Mouse (Mus musculus): ENCODE data around the gene Cntnap2. TPM values are rescaled to one million over a fixed set of nuclear protein-coding genes. Genes with fewer than 3 reads are reported as not detected.

Gene Cntnap2
- polyA plus RNA-seq, 1 experiment from 2014 or later, result 22.2 TPM

- H3K36me3 ChIP-seq, result no peaks in the 10 kb centered on the region
- no peaks in the 10 kb centered on the region for H3K4me1 ChIP-seq (replicated peaks)
- H3K27me3 ChIP-seq (ENCODE audit: insufficient read depth, poor library complexity, severe bottlenecking), result no peaks in the 10 kb centered on the region
- H3K4me3 ChIP-seq, result no peak overlapping the region
- WGBS, result 90% methylated on average over 3 of the region's 3 CpGs
- no peaks in the 10 kb centered on the region for H3K9me3 ChIP-seq
- H3K27ac ChIP-seq, result no peak overlapping the region
- DNase-seq (ENCODE audit: low spot score), result no peak
These were observed 1646.8 kb downstream of the Cntnap2 start for GRCm38 (mm10) chr6:46705926-46706325.

- WGBS, result 77% methylated on average over 2 of the region's 2 CpGs
- Histone ChIP-seq H3K27ac (no peak overlapping the region), H3K9me3 (no peaks in the 10 kb centered on the region), H3K4me1 (replicated peaks) (no peaks in the 10 kb centered on the region), H3K36me3 (no peaks in the 10 kb centered on the region), H3K27me3 (ENCODE audit: insufficient read depth, poor library complexity, severe bottlenecking) (no peaks in the 10 kb centered on the region), H3K4me3 (no peak overlapping the region)
- DNase-seq (ENCODE audit: low spot score), result no peak
These were observed 1657.4 kb downstream of the Cntnap2 start for GRCm38 (mm10) chr6:46716576-46716975.

- no peaks in the 10 kb centered on the region for H3K36me3 ChIP-seq
- no peaks in the 10 kb centered on the region for H3K9me3 ChIP-seq
- no peak overlapping the region for H3K4me3 ChIP-seq
- H3K4me1 ChIP-seq (replicated peaks), result no peaks in the 10 kb centered on the region
- H3K27ac ChIP-seq, result no peak overlapping the region
- H3K27me3 ChIP-seq (ENCODE audit: insufficient read depth, poor library complexity, severe bottlenecking), result no peaks in the 10 kb centered on the region
- no peak for DNase-seq (ENCODE audit: low spot score)
These were observed 1674.6 kb downstream of the Cntnap2 start for GRCm38 (mm10) chr6:46733794-46734193.

- H3K4me1 ChIP-seq (replicated peaks), result no peaks in the 10 kb centered on the region
- no peak overlapping the region for H3K4me3 ChIP-seq
- DNase-seq (ENCODE audit: low spot score), result no peak
- no peaks in the 10 kb centered on the region for H3K27me3 ChIP-seq (ENCODE audit: insufficient read depth, poor library complexity, severe bottlenecking)
- no peak overlapping the region for H3K27ac ChIP-seq
- no peaks in the 10 kb centered on the region for H3K9me3 ChIP-seq
- H3K36me3 ChIP-seq, result no peaks in the 10 kb centered on the region
These were observed 1689.3 kb downstream of the Cntnap2 start for GRCm38 (mm10) chr6:46748448-46748847.

DNA sequence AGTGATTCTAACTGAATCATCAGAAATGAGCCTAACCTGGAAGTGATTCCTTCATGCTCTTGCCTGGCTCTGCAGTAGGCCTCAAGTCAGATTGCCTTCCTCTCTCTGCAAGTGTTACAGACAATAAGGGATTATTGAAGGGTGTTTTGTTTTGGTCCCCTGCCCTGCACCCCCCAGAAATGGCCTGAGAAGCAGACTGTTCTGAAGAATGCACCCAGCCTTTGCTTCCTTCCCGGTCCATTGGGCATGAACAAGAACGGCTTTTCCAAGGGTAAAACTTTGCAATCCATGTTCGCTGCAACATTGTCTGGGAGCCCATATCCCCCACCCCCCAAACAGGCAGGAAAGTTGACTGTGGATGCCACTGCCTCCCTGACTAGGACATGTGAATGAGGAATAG lies 1704.3 kb downstream of the Cntnap2 start:
- Histone ChIP-seq H3K36me3 (no peaks in the 10 kb centered on the region), H3K27ac (peak overlapping the region; percentile 70), H3K4me3 (no peak overlapping the region), H3K27me3 (ENCODE audit: insufficient read depth, poor library complexity, severe bottlenecking) (no peaks in the 10 kb centered on the region), H3K4me1 (replicated peaks) (peaks cover 11% of the 10 kb centered on the region), H3K9me3 (no peaks in the 10 kb centered on the region)
- 30% methylated on average over 3 of the region's 3 CpGs for WGBS
- peak; percentile 36 for DNase-seq (ENCODE audit: low spot score)

GRCm38 (mm10) chr6:46774529-46774928 lies 1715.4 kb downstream of the Cntnap2 start:
- Histone ChIP-seq H3K4me1 (replicated peaks) (no peaks in the 10 kb centered on the region), H3K27ac (no peak overlapping the region), H3K36me3 (no peaks in the 10 kb centered on the region), H3K4me3 (no peak overlapping the region), H3K9me3 (no peaks in the 10 kb centered on the region), H3K27me3 (ENCODE audit: insufficient read depth, poor library complexity, severe bottlenecking) (no peaks in the 10 kb centered on the region)
- DNase-seq (ENCODE audit: low spot score), result no peak

DNA sequence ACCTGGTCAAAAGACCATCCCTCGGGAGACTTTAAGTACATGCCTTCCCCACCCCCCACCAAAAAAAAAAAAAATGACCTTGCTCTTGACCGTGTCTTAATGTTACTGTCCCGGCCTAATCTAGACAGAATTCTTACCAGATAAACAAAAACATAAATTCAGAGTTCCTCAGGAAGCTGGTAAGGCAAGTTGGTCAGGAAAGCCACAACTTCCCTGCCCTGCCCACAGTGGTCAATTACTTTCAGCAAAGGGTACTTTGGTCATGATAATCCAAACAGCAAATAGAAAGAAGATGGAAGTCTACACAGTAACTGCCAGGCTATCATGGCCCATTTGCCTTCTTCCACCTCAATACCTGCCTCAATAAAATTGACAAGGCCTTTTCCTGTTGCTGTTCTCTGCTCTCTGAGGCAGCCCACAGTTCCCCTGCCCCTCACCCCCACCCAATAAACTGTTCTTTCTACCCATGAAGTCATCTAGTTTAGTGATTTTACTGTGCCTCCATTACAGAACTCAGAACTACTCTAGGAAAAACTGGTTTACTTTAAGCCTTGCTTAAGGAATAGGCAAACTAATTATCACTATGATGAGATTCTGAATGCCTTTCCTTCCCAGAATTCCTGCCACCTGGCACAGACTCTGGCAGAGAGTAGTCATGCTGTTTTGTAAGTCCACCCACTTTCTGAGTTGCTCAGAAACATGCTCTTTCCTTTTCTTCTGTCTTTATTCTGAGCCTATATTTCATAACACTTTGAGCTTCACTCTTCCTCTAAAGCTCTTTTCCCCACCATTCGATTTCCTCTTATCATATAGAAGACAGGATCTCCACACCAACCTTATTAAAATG lies 1743.3 kb downstream of the Cntnap2 start:
- no peak for DNase-seq (ENCODE audit: low spot score)
- no peaks in the 10 kb centered on the region for H3K27me3 ChIP-seq (ENCODE audit: insufficient read depth, poor library complexity, severe bottlenecking)
- 0 out of 2 replicates have a peak, but pooled peaks cover 2% of the 10 kb centered on the region for H3K9me3 ChIP-seq
- no peak overlapping the region for H3K27ac ChIP-seq
- WGBS, result 87% methylated on average over 4 of the region's 4 CpGs
- H3K4me1 ChIP-seq (replicated peaks), result no peaks in the 10 kb centered on the region
- no peaks in the 10 kb centered on the region for H3K36me3 ChIP-seq
- H3K4me3 ChIP-seq, result no peak overlapping the region

GRCm38 (mm10) chr6:46856635-46857034 lies 1797.5 kb downstream of the Cntnap2 start:
- 76% methylated on average over 3 of the region's 3 CpGs for WGBS

DNA sequence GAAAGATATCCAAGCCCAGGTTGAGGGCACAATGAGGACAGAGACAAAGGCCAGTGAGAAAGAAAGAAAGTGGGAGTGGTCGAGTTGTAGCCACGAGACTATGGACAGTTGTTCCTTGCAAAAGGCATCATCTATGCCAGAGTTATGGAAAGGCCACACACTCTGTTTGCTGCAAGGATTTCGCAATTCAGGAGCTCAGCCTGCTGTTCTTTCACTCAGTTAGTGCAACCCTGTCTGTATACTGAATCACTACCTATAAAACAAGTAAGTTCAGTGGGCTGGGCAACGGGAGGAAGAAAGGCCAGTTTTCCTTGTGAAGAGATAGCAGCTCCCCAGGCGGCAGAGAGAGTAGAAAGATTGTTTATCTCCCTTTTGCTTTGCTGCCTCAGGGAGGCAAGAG lies 1801.9 kb downstream of the Cntnap2 start:
- 11% methylated on average over 5 of the region's 5 CpGs for WGBS
- no peaks in the 10 kb centered on the region for H3K36me3 ChIP-seq
- no peak for DNase-seq (ENCODE audit: low spot score)

More at GRCm38 (mm10) chr6:46856635-46857034, 1797.5 kb downstream of the Cntnap2 start:
- Histone ChIP-seq H3K27me3 (ENCODE audit: insufficient read depth, poor library complexity, severe bottlenecking) (no peaks in the 10 kb centered on the region), H3K4me3 (no peak overlapping the region), H3K4me1 (replicated peaks) (peaks cover 9% of the 10 kb centered on the region), H3K27ac (no peak overlapping the region), H3K9me3 (no peaks in the 10 kb centered on the region), H3K36me3 (no peaks in the 10 kb centered on the region)
- DNase-seq (ENCODE audit: low spot score), result no peak

GRCm38 (mm10) chr6:46866317-46866716 lies 1807.2 kb downstream of the Cntnap2 start:
- Histone ChIP-seq H3K36me3 (no peaks in the 10 kb centered on the region), H3K4me3 (no peak overlapping the region), H3K27ac (no peak overlapping the region), H3K4me1 (replicated peaks) (peaks cover 5% of the 10 kb centered on the region), H3K9me3 (no peaks in the 10 kb centered on the region), H3K27me3 (ENCODE audit: insufficient read depth, poor library complexity, severe bottlenecking) (no peaks in the 10 kb centered on the region)
- DNase-seq (ENCODE audit: low spot score), result no peak

More for the DNA sequence above, 1801.9 kb downstream of the Cntnap2 start:
- Histone ChIP-seq H3K4me1 (replicated peaks) (peaks cover 12% of the 10 kb centered on the region), H3K27me3 (ENCODE audit: insufficient read depth, poor library complexity, severe bottlenecking) (no peaks in the 10 kb centered on the region), H3K9me3 (no peaks in the 10 kb centered on the region), H3K27ac (peak overlapping the region; percentile 31; the same call in 1 of the 2 replicates), H3K4me3 (no peak overlapping the region)

DNA sequence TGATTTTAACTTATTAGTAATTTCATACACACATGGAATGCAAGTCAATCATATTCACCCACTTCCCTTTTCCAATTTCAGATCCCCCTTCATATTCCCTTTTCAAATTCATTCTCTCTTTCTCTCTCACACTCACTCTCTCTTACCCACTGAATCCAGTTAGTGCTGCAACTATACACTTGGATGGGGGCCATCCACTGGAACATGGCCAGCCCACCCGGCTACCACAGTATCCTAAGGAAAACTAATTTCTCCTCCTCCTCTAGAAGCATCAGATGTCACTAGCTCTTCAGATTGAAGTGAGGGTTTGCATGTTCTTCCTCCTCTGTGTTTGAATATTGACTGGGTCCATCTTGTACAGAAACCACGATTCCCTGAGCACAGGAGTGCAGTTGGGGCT lies 1827.1 kb downstream of the Cntnap2 start:
- Histone ChIP-seq H3K27me3 (ENCODE audit: insufficient read depth, poor library complexity, severe bottlenecking) (no peaks in the 10 kb centered on the region), H3K36me3 (no peaks in the 10 kb centered on the region), H3K9me3 (no peaks in the 10 kb centered on the region), H3K27ac (no peak overlapping the region), H3K4me1 (replicated peaks) (no peaks in the 10 kb centered on the region), H3K4me3 (no peak overlapping the region)
- DNase-seq (ENCODE audit: low spot score), result no peak
- WGBS, result 78% methylated on average over 2 of the region's 2 CpGs

GRCm38 (mm10) chr6:46909167-46909566 lies 1850.0 kb downstream of the Cntnap2 start:
- Histone ChIP-seq H3K27ac (no peak overlapping the region), H3K4me1 (replicated peaks) (no peaks in the 10 kb centered on the region), H3K9me3 (no peaks in the 10 kb centered on the region), H3K4me3 (no peak overlapping the region), H3K27me3 (ENCODE audit: insufficient read depth, poor library complexity, severe bottlenecking) (no peaks in the 10 kb centered on the region), H3K36me3 (no peaks in the 10 kb centered on the region)
- no peak for DNase-seq (ENCODE audit: low spot score)
- WGBS, result 84% methylated on average over 2 of the region's 2 CpGs

DNA sequence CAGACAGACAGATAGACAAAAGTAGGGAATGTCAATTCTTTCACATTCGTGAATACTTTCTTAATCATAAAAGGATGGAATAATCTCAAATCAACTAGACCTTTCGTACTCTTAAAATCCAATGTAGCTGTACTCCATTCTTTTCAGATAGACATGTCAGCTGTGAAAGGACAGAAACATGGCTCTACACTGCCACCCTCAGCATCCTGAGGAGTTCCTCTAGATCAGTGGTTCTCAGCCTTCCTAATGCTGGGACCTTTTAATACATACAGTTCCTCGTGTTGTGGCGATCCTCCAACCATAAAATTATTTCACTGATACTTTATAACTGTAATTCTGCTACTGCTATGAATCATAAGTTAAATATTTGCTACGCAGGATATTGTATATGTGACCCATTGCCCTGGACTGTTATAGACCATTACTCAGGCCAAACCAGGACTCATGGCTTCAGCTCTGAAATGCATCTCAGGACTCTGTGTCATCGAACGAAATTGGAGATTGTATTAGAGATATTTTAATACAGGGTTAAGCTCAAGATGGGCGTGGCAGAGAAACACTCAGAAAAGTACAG lies 1859.6 kb downstream of the Cntnap2 start:
- DNase-seq (ENCODE audit: low spot score), result no peak
- Histone ChIP-seq H3K4me1 (replicated peaks) (no peaks in the 10 kb centered on the region), H3K27me3 (ENCODE audit: insufficient read depth, poor library complexity, severe bottlenecking) (no peaks in the 10 kb centered on the region), H3K27ac (no peak overlapping the region), H3K36me3 (no peaks in the 10 kb centered on the region), H3K9me3 (no peaks in the 10 kb centered on the region), H3K4me3 (no peak overlapping the region)
- WGBS, result 80% methylated on average over 8 of the region's 8 CpGs
